Mouse (Mus musculus): Measurements from ENCODE around the gene Ebi3. TPM values are rescaled to one million over a fixed set of nuclear protein-coding genes. Genes with fewer than 3 reads are reported as not detected.

Gene Ebi3
- polyA plus RNA-seq, 1 experiment from 2014 or later, result 6.6 TPM

- no peaks in the 10 kb centered on the region for H3K9me3 ChIP-seq (ENCODE audit: control insufficient read depth, low read length)
- no peak overlapping the region for H3K4me3 ChIP-seq (replicated peaks; ENCODE audit: low read depth, low read length)
- H3K4me1 ChIP-seq (ENCODE audit: control insufficient read depth, insufficient read depth, low read length), result peaks cover 20% of the 10 kb centered on the region
- H3K27ac ChIP-seq (replicated peaks; ENCODE audit: low read depth, low read length), result no peak overlapping the region
- no peak overlapping the region for H3K4me2 ChIP-seq (ENCODE audit: low read length)
- WGBS, result 44% methylated on average over 16 of the region's 16 CpGs
- H3K27me3 ChIP-seq (ENCODE audit: control insufficient read depth, insufficient read depth, low read length), result 0 out of 2 replicates have a peak, but pooled peaks cover 9% of the 10 kb centered on the region
- H3K36me3 ChIP-seq (ENCODE audit: control insufficient read depth, insufficient read depth, low read length), result no peaks in the 10 kb centered on the region
- ATAC-seq (ENCODE audit: low FRiP score, low TSS enrichment) (no peak), DNase-seq (no peak)
- H3K9ac ChIP-seq (replicated peaks; ENCODE audit: low read length), result no peak overlapping the region
Observed at GRCm38 (mm10) chr17:55954229-55954628, 1.8 kb downstream of the Ebi3 start.

DNA sequence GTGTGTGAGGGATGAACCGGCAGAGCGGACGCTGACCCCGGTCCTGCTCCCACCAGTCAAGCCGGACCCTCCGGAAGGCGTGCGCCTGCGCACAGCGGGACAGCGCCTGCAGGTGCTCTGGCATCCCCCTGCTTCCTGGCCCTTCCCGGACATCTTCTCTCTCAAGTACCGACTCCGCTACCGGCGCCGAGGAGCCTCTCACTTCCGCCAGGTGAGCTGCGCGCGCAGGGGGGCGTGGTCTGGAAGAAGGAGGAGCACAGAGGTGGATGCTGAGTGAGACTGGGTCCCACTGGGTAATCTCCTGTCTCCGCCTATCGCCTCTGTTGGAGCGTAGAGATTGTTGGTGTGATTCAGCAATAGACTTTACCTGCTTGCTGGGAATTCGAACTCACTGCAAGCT, 3.7 kb downstream of the Ebi3 start:
- Histone ChIP-seq H3K4me3 (replicated peaks; ENCODE audit: low read depth, low read length) (peak overlapping the region; percentile 45), H3K36me3 (ENCODE audit: control insufficient read depth, insufficient read depth, low read length) (0 out of 2 replicates have a peak, but pooled peaks cover 6% of the 10 kb centered on the region), H3K27ac (replicated peaks; ENCODE audit: low read depth, low read length) (peak overlapping the region; percentile 70), H3K9me3 (ENCODE audit: control insufficient read depth, low read length) (no peaks in the 10 kb centered on the region), H3K27me3 (ENCODE audit: control insufficient read depth, insufficient read depth, low read length) (0 out of 2 replicates have a peak, but pooled peaks cover 9% of the 10 kb centered on the region), H3K4me1 (ENCODE audit: control insufficient read depth, insufficient read depth, low read length) (peaks cover 28% of the 10 kb centered on the region), H3K9ac (replicated peaks; ENCODE audit: low read length) (peak overlapping the region; percentile 60), H3K4me2 (ENCODE audit: low read length) (peak overlapping the region; percentile 61)
- 2% methylated on average over 26 of the region's 26 CpGs for WGBS
- ATAC-seq (ENCODE audit: low FRiP score, low TSS enrichment), result peak; percentile 55
- peak; percentile 90 for DNase-seq

DNA sequence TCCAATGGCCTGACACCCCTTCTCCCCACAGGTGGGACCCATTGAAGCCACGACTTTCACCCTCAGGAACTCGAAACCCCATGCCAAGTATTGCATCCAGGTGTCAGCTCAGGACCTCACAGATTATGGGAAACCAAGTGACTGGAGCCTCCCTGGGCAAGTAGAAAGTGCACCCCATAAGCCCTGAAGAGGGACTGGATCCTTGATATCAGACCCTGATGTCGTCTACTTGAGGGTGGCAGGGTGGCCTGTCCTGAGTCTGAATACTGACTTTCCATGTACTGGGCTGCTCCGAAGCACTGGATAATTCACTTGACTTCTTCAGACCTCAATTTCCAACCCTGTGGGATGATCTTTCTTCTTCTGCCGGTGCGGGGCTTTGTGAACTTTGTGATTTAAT, 4.2 kb downstream of the Ebi3 start:
- H3K27ac ChIP-seq (replicated peaks; ENCODE audit: low read depth, low read length), result peak overlapping the region; percentile 70
- no peak for ATAC-seq (ENCODE audit: low FRiP score, low TSS enrichment)
- WGBS, result 35% methylated on average over 6 of the region's 6 CpGs

GRCm38 (mm10) chr17:55957168-55957567, 4.7 kb downstream of the Ebi3 start:
- Histone ChIP-seq H3K27ac (replicated peaks; ENCODE audit: low read depth, low read length) (peak overlapping the region; percentile 57), H3K36me3 (ENCODE audit: control insufficient read depth, insufficient read depth, low read length) (peaks cover 11% of the 10 kb centered on the region), H3K9ac (replicated peaks; ENCODE audit: low read length) (no peak overlapping the region; the same call in 1 of the 2 replicates), H3K4me2 (ENCODE audit: low read length) (peak overlapping the region; percentile 61), H3K27me3 (ENCODE audit: control insufficient read depth, insufficient read depth, low read length) (0 out of 2 replicates have a peak, but pooled peaks cover 9% of the 10 kb centered on the region), H3K4me3 (replicated peaks; ENCODE audit: low read depth, low read length) (no peak overlapping the region), H3K4me1 (ENCODE audit: control insufficient read depth, insufficient read depth, low read length) (peaks cover 28% of the 10 kb centered on the region), H3K9me3 (ENCODE audit: control insufficient read depth, low read length) (no peaks in the 10 kb centered on the region)
- ATAC-seq (ENCODE audit: low FRiP score, low TSS enrichment) (peak; percentile 35; the same call in 1 of the 2 replicates), DNase-seq (peak; percentile 89)
- WGBS, result 13% methylated on average over 9 of the region's 9 CpGs

More for the DNA sequence above, 4.2 kb downstream of the Ebi3 start:
- Histone ChIP-seq H3K36me3 (ENCODE audit: control insufficient read depth, insufficient read depth, low read length) (0 out of 2 replicates have a peak, but pooled peaks cover 6% of the 10 kb centered on the region), H3K4me3 (replicated peaks; ENCODE audit: low read depth, low read length) (peak overlapping the region; percentile 45), H3K9ac (replicated peaks; ENCODE audit: low read length) (peak overlapping the region; percentile 60), H3K4me1 (ENCODE audit: control insufficient read depth, insufficient read depth, low read length) (peaks cover 28% of the 10 kb centered on the region), H3K4me2 (ENCODE audit: low read length) (peak overlapping the region; percentile 61), H3K9me3 (ENCODE audit: control insufficient read depth, low read length) (no peaks in the 10 kb centered on the region), H3K27me3 (ENCODE audit: control insufficient read depth, insufficient read depth, low read length) (0 out of 2 replicates have a peak, but pooled peaks cover 9% of the 10 kb centered on the region)
- DNase-seq, result no peak

DNA sequence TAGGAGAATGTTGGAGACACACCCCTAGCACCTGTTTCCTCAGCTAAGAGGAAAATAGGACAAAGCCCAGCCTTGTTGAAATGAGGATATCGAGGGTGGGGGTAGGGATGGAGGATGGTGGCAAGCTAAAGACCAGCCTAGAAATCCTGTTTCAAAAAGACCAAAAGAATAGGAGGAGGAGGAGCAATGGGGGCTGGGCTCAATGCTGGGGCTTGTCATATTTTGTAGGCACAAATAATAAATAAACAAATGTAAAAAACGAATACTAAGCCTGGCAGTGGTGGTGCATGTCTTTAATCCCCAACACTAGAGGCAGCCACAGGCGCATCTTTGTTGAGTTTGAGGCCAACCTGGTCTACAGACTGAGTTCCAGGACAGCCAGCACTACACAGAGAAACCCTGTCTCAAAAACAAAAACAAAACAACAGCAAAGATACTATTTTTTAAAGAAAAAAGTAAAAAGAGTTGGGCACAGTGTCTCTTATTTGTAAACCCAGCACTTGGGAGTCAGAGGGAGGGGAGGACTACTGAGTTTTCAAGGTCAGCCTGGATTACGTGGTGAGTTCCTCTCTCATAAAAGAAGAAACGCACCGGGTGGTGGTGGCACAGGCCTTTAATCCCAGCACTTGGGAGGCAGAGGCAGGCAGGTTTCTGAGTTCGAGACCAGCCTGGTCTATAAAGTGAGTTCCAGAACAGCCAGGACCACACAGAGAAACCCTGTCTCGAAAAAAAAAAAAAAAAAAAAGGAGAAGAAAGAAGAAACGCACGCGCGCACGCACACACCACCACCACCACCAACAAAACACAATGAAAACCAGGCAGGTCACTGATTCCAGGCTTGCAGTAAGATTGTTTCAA, 5.5 kb downstream of the Ebi3 start:
- Histone ChIP-seq H3K9ac (replicated peaks; ENCODE audit: low read length) (peak overlapping the region; percentile 53), H3K27me3 (ENCODE audit: control insufficient read depth, insufficient read depth, low read length) (0 out of 2 replicates have a peak, but pooled peaks cover 9% of the 10 kb centered on the region), H3K4me2 (ENCODE audit: low read length) (peak overlapping the region; percentile 74), H3K36me3 (ENCODE audit: control insufficient read depth, insufficient read depth, low read length) (peaks cover 14% of the 10 kb centered on the region), H3K9me3 (ENCODE audit: control insufficient read depth, low read length) (no peaks in the 10 kb centered on the region), H3K4me1 (ENCODE audit: control insufficient read depth, insufficient read depth, low read length) (peaks cover 28% of the 10 kb centered on the region), H3K4me3 (replicated peaks; ENCODE audit: low read depth, low read length) (peak overlapping the region; percentile 44), H3K27ac (replicated peaks; ENCODE audit: low read depth, low read length) (peak overlapping the region; percentile 85)
- 81% methylated on average over 13 of the region's 13 CpGs for WGBS
- ATAC-seq (ENCODE audit: low FRiP score, low TSS enrichment) (no peak), DNase-seq (no peak)

DNA sequence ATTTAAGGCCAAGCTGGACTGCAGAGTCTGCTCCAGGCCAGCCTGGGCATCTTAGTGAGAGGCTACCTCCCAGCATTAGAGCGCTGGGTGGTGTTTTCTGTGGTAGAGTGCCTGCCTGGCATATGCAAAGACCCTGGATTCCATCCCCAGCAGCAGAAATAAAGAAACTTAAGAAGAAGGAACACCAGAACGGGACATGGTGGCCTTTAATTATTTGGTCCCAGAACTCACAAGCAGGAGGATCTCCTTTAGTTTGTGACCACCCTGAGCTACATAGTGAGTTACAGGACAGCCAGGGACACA, 6.1 kb downstream of the Ebi3 start:
- no peaks in the 10 kb centered on the region for H3K9me3 ChIP-seq (ENCODE audit: control insufficient read depth, low read length)
- peak overlapping the region; percentile 85 for H3K27ac ChIP-seq (replicated peaks; ENCODE audit: low read depth, low read length)
- DNase-seq (no peak), ATAC-seq (ENCODE audit: low FRiP score, low TSS enrichment) (no peak)
- 31% methylated on average over 2 of the region's 2 CpGs for WGBS
- H3K36me3 ChIP-seq (ENCODE audit: control insufficient read depth, insufficient read depth, low read length), result peaks cover 14% of the 10 kb centered on the region
- H3K27me3 ChIP-seq (ENCODE audit: control insufficient read depth, insufficient read depth, low read length), result 0 out of 2 replicates have a peak, but pooled peaks cover 9% of the 10 kb centered on the region
- H3K4me3 ChIP-seq (replicated peaks; ENCODE audit: low read depth, low read length), result peak overlapping the region; percentile 44
- peak overlapping the region; percentile 53 for H3K9ac ChIP-seq (replicated peaks; ENCODE audit: low read length)
- H3K4me1 ChIP-seq (ENCODE audit: control insufficient read depth, insufficient read depth, low read length), result peaks cover 28% of the 10 kb centered on the region
- peak overlapping the region; percentile 74 for H3K4me2 ChIP-seq (ENCODE audit: low read length)

DNA sequence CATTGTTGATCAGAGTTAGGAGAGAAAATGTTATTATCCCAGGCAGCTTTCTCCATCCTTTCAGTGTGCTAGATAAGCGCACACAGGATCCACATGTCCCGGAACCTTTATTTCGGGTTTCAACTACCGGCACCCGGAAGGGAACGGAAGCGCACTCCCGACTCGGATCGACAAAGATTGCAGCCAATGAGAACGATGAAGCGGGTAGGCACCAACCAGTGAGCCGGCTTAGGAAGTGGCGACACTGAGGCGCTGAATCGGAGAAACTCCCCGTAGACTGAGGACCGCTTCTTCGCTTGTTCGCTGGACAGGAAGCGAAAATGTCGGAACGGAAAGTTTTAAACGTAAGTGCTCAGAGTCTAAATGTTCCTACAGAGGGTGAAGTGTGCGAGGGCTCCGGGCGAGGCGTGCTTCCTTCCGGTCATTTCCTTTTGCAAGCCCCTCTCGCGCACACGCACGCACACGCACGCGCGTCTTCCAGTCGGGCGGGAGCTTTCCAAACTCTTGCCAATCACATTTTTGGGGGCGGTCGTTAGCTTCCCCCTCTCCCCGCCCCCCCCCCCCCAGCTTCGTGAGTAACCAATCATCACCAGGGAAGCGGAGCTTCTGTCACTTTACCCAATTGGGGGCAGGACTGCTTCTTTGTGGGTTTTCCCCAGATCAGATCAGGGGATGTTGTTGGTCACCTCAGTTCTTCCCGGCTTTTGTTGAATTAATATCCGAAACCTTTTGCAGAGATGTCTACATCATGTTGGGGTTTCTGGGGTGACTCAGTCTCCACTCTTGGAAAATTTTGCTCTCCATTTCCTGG, 6.7 kb downstream of the Ebi3 start, which contains the start of gene Yju2:
Gene Yju2 (plus strand): TSS at position 182 of the 811 bp plus-strand sequence.
- Histone ChIP-seq H3K36me3 (ENCODE audit: control insufficient read depth, insufficient read depth, low read length) (peaks cover 14% of the 10 kb centered on the region), H3K27ac (replicated peaks; ENCODE audit: low read depth, low read length) (peak within 1 kb of the TSS; percentile 85), H3K4me2 (ENCODE audit: low read length) (peak within 1 kb of the TSS; percentile 74), H3K9me3 (ENCODE audit: control insufficient read depth, low read length) (no peaks in the 10 kb centered on the region), H3K9ac (replicated peaks; ENCODE audit: low read length) (peak within 1 kb of the TSS; percentile 53), H3K4me3 (replicated peaks; ENCODE audit: low read depth, low read length) (peak within 1 kb of the TSS; percentile 44), H3K27me3 (ENCODE audit: control insufficient read depth, insufficient read depth, low read length) (0 out of 2 replicates have a peak, but pooled peaks cover 9% of the 10 kb centered on the region), H3K4me1 (ENCODE audit: control insufficient read depth, insufficient read depth, low read length) (peaks cover 28% of the 10 kb centered on the region)
- DNase-seq (peak; percentile 97), ATAC-seq (ENCODE audit: low FRiP score, low TSS enrichment) (peak; percentile 91)
- WGBS, result 0% methylated on average over 45 of the region's 46 CpGs

- ATAC-seq (ENCODE audit: low FRiP score, low TSS enrichment), result no peak
- 0 out of 2 replicates have a peak, but pooled peaks cover under 1% of the 10 kb centered on the region for H3K27me3 ChIP-seq (ENCODE audit: control insufficient read depth, insufficient read depth, low read length)
- DNase-seq, result no peak
- H3K9me3 ChIP-seq (ENCODE audit: control insufficient read depth, low read length), result no peaks in the 10 kb centered on the region
- peak overlapping the region; percentile 44 for H3K4me3 ChIP-seq (replicated peaks; ENCODE audit: low read depth, low read length)
- peak overlapping the region; percentile 74 for H3K4me2 ChIP-seq (ENCODE audit: low read length)
- peaks cover 23% of the 10 kb centered on the region for H3K36me3 ChIP-seq (ENCODE audit: control insufficient read depth, insufficient read depth, low read length)
- peak overlapping the region; percentile 37; the same call in 1 of the 2 replicates for H3K9ac ChIP-seq (replicated peaks; ENCODE audit: low read length)
- peaks cover 28% of the 10 kb centered on the region for H3K4me1 ChIP-seq (ENCODE audit: control insufficient read depth, insufficient read depth, low read length)
- WGBS, result 75% methylated on average over 10 of the region's 10 CpGs
- H3K27ac ChIP-seq (replicated peaks; ENCODE audit: low read depth, low read length), result peak overlapping the region; percentile 79
Observed at GRCm38 (mm10) chr17:55959946-55960740, 7.7 kb downstream of the Ebi3 start.
